Mouse (Mus musculus) midbrain, embryonic 13.5 days (tissue): Measurements from ENCODE around the gene Gm7324. TPM values are rescaled to one million over a fixed set of nuclear protein-coding genes. Genes with fewer than 3 reads are reported as not detected.
"Not testable (repeated sequence)": the region's sequence is repeated elsewhere in the genome, so short reads cannot be mapped to it uniquely, and the experiment has no call there.

Experiments
- ATAC-seq: fragments of 200-750 bp; cut with Nextera tagmentation; 2 replicates; pipeline ENCODE4 v1.8.0; 2017; ENCODE audit warnings: mild to moderate bottlenecking, moderate TSS enrichment, moderate library complexity
- H3K27ac ChIP-seq: fragments of 300-500 bp; sonication (generic); 2 replicates; pipeline ENCODE4 v1.5.1; 2015; ENCODE audit warnings: inconsistent platforms, mild to moderate bottlenecking, moderate library complexity
- H3K27me3 ChIP-seq: fragments of 300-500 bp; sonication (generic); 2 replicates; pipeline ENCODE4 v1.6.1; 2015; ENCODE audit warnings: mild to moderate bottlenecking, inconsistent platforms
- H3K36me3 ChIP-seq: fragments of 300-500 bp; sonication (generic); 2 replicates; pipeline ENCODE4 v1.6.1; 2015; ENCODE audit warnings: mild to moderate bottlenecking, inconsistent platforms
- H3K4me1 ChIP-seq: fragments of 300-500 bp; sonication (generic); replicated peaks from 2 replicates; pipeline ENCODE4 v1.6.1; 2015; ENCODE audit warnings: inconsistent platforms
- H3K4me2 ChIP-seq: fragments of 300-500 bp; sonication (generic); replicated peaks from 2 replicates; pipeline ENCODE4 v1.6.1; 2015; ENCODE audit warnings: moderate library complexity, mild to moderate bottlenecking, inconsistent platforms
- H3K4me3 ChIP-seq: fragments of 300-500 bp; sonication (generic); replicated peaks from 2 replicates; pipeline ENCODE4 v1.5.1; 2015; ENCODE audit warnings: mild to moderate bottlenecking, inconsistent platforms
- H3K9ac ChIP-seq: fragments of 300-500 bp; sonication (generic); replicated peaks from 2 replicates; pipeline ENCODE4 v1.6.1; 2015; ENCODE audit warnings: mild to moderate bottlenecking, inconsistent platforms
- H3K9me3 ChIP-seq: fragments of 300-500 bp; sonication (generic); 2 replicates; pipeline ENCODE4 v1.6.1; 2016; ENCODE audit warnings: mild to moderate bottlenecking, inconsistent platforms
- WGBS: fragments of 180-500 bp; shearing (Covaris S2); methylation state at CpG from one replicate; pipeline ENCODE4 v1.1.7; 2015; 5-methylcytosine and 5-hydroxymethylcytosine counted together
- polyA plus RNA-seq: library from polyadenylated mRNA; unstranded; fragments of >200 nt; fragmentation: Nextera tagmentation; extraction: Ambion mirVana; gene quantifications from 2 replicates; pipeline ENCODE4 v1.2.1, GENCODE M21; 2015

The Gm7324 gene
- polyA plus RNA-seq: 1.3 and 1.5 TPM in 2 replicates

- H3K4me1 ChIP-seq, H3K4me2 ChIP-seq, H3K36me3 ChIP-seq, ATAC-seq, H3K27me3 ChIP-seq, H3K9me3 ChIP-seq, H3K9ac ChIP-seq, H3K27ac ChIP-seq, H3K4me3 ChIP-seq: not testable (repeated sequence)
- WGBS: 92% methylated on average over 4 of the region's 4 CpGs
These were observed at the start of gene Gm7324 for GRCm38 (mm10) chr14:43697621-43698020. Gene Gm7324 (plus strand): TSS chr14:43697828.

GRCm38 (mm10) chr14:43677099-43677498 lies 20.5 kb upstream of the Gm7324 start, which contains the start of gene Gm8165:
Gene Gm8165 (minus strand): TSS chr14:43677199.
- not testable (repeated sequence) for ATAC-seq, H3K4me3 ChIP-seq, H3K9ac ChIP-seq, H3K36me3 ChIP-seq, H3K4me2 ChIP-seq, H3K27ac ChIP-seq, H3K27me3 ChIP-seq, H3K9me3 ChIP-seq, H3K4me1 ChIP-seq
- WGBS: 78% methylated on average over 1 of the region's 2 CpGs

- H3K4me2 ChIP-seq, H3K36me3 ChIP-seq, H3K4me3 ChIP-seq, H3K9ac ChIP-seq, H3K27ac ChIP-seq, H3K27me3 ChIP-seq, H3K9me3 ChIP-seq, ATAC-seq, H3K4me1 ChIP-seq: not testable (repeated sequence)
- WGBS: 93% methylated on average over 2 of the region's 3 CpGs
These were observed 29.8 kb downstream of the Gm7324 start, which contains the start of gene Gm16506 for GRCm38 (mm10) chr14:43727385-43727784. Gene Gm16506 (minus strand): TSS chr14:43727485.

GRCm38 (mm10) chr14:43747566-43747965 lies 49.9 kb downstream of the Gm7324 start, which contains the start of gene Gm6526:
Gene Gm6526 (plus strand): TSS chr14:43747866.
- H3K27ac ChIP-seq, H3K9ac ChIP-seq, H3K9me3 ChIP-seq, H3K27me3 ChIP-seq, H3K36me3 ChIP-seq, H3K4me1 ChIP-seq, ATAC-seq, H3K4me2 ChIP-seq, H3K4me3 ChIP-seq: not testable (repeated sequence)
- WGBS: 89% methylated on average over 4 of the region's 4 CpGs

Other genes starting within 250 kb of the Gm7324 start
- gene Gm5799, start 154.3 kb upstream of the Gm7324 start, polyA plus RNA-seq: not detected in 2 replicates
- not detected in 2 replicates for gene Gm17654, start 118.7 kb upstream of the Gm7324 start, polyA plus RNA-seq
- not detected in 2 replicates for gene Gm10375, start 89.8 kb upstream of the Gm7324 start, polyA plus RNA-seq
- not detected in 2 replicates for gene Gm8165, start 20.6 kb upstream of the Gm7324 start, polyA plus RNA-seq
- not detected in 2 replicates for gene Gm16506, start 29.7 kb downstream of the Gm7324 start, polyA plus RNA-seq
- gene Gm6526, start 50.0 kb downstream of the Gm7324 start, polyA plus RNA-seq: not detected in 2 replicates
- gene Gm8180, start 86.9 kb downstream of the Gm7324 start, polyA plus RNA-seq: not detected in 2 replicates
- not detected in 2 replicates for gene Ear1, start 177.7 kb downstream of the Gm7324 start, polyA plus RNA-seq
- not detected in 2 replicates for gene Ear10, start 225.7 kb downstream of the Gm7324 start, polyA plus RNA-seq
- 4.5 and 4.9 TPM in 2 replicates for gene Gm8113, start 227.6 kb downstream of the Gm7324 start, polyA plus RNA-seq